Mouse (Mus musculus) lung, embryonic 16.5 days (tissue): Measurements from ENCODE around the gene Tmem243. TPM values are rescaled to one million over a fixed set of nuclear protein-coding genes. Genes with fewer than 3 reads are reported as not detected.
A peak's percentile ranks its signal among the peaks of the same experiment; 100 is the strongest.

ENCODE experiments used
- ATAC-seq: fragments of 200-750 bp; cut with Nextera tagmentation; 2 replicates; pipeline ENCODE4 v1.8.0; 2017; ENCODE audit warnings: low read depth, mild to moderate bottlenecking, moderate library complexity
- H3K27ac ChIP-seq: fragments of 300-500 bp; sonication (generic); 2 replicates; pipeline ENCODE4 v1.5.1; 2014; ENCODE audit warnings: mild to moderate bottlenecking, control low read depth, low read length
- H3K27me3 ChIP-seq: fragments of 300-500 bp; sonication (generic); 2 replicates; pipeline ENCODE4 v1.6.1; 2014; ENCODE audit warnings: low read depth, low read length, mixed read lengths; ENCODE audit not compliant: control insufficient read depth, insufficient read depth
- H3K36me3 ChIP-seq: fragments of 300-500 bp; sonication (generic); 2 replicates; pipeline ENCODE4 v1.6.1; 2014; ENCODE audit warnings: low read length; ENCODE audit not compliant: control insufficient read depth, insufficient read depth
- H3K4me1 ChIP-seq: fragments of 300-500 bp; sonication (generic); replicated peaks from 2 replicates; pipeline ENCODE4 v1.6.1; 2014; ENCODE audit warnings: low read length, mixed read lengths; ENCODE audit not compliant: control insufficient read depth, insufficient read depth
- H3K4me2 ChIP-seq: fragments of 300-500 bp; sonication (generic); 2 replicates; pipeline ENCODE4 v1.6.1; 2014; ENCODE audit warnings: low read depth, low read length, control low read depth
- H3K4me3 ChIP-seq: fragments of 300-500 bp; sonication (generic); 2 replicates; pipeline ENCODE4 v1.5.1; 2014; ENCODE audit warnings: mild to moderate bottlenecking, low read length, control low read depth
- H3K9ac ChIP-seq: fragments of 300-500 bp; sonication (generic); 2 replicates; pipeline ENCODE4 v1.6.1; 2014; ENCODE audit warnings: low read length, control low read depth
- H3K9me3 ChIP-seq: fragments of 300-500 bp; sonication (generic); 2 replicates; pipeline ENCODE4 v1.6.1; 2016; ENCODE audit warnings: low read length; ENCODE audit not compliant: control insufficient read depth
- WGBS: fragments of 180-500 bp; shearing (Covaris S2); extraction: QIAGEN DNeasy Blood & Tissue Kit; methylation state at CpG from one replicate; pipeline ENCODE4 v1.1.7; 2014; 5-methylcytosine and 5-hydroxymethylcytosine counted together
- polyA plus RNA-seq: library from polyadenylated mRNA; unstranded; fragments of >200 nt; fragmentation: Nextera tagmentation; extraction: Ambion mirVana; gene quantifications from 2 replicates; pipeline ENCODE4 v1.2.1, GENCODE M21; 2015

Gene Tmem243
- polyA plus RNA-seq, 1 experiment from 2014 or later, result 45.6 TPM

- Histone ChIP-seq H3K4me2 (peak overlapping the region; percentile 38), H3K4me1 (peaks cover 21% of the 10 kb centered on the region), H3K27me3 (peaks cover 2% of the 10 kb centered on the region; the same call in 1 of the 2 replicates), H3K9ac (no peak overlapping the region; the same call in 1 of the 2 replicates), H3K4me3 (peak overlapping the region; percentile 22; the same call in 1 of the 2 replicates), H3K9me3 (no peaks in the 10 kb centered on the region), H3K36me3 (no peaks in the 10 kb centered on the region; the same call in 1 of the 2 replicates), H3K27ac (no peak overlapping the region)
- ATAC-seq, result no peak
- 58% methylated on average over 8 of the region's 8 CpGs for WGBS
Measured at GRCm38 (mm10) chr5:9103958-9104357, 3.5 kb downstream of the Tmem243 start.

GRCm38 (mm10) chr5:9106806-9107205, 6.3 kb downstream of the Tmem243 start:
- Histone ChIP-seq H3K27ac (peak overlapping the region; percentile 32), H3K4me3 (no peak overlapping the region), H3K9me3 (no peaks in the 10 kb centered on the region), H3K4me1 (peaks cover 16% of the 10 kb centered on the region), H3K36me3 (no peaks in the 10 kb centered on the region; the same call in 1 of the 2 replicates), H3K4me2 (0 out of 2 replicates have a peak overlapping the region, but pooled peaks have one; percentile 7), H3K27me3 (peaks cover 2% of the 10 kb centered on the region; the same call in 1 of the 2 replicates), H3K9ac (no peak overlapping the region)
- 54% methylated on average over 6 of the region's 6 CpGs for WGBS
- no peak for ATAC-seq

DNA sequence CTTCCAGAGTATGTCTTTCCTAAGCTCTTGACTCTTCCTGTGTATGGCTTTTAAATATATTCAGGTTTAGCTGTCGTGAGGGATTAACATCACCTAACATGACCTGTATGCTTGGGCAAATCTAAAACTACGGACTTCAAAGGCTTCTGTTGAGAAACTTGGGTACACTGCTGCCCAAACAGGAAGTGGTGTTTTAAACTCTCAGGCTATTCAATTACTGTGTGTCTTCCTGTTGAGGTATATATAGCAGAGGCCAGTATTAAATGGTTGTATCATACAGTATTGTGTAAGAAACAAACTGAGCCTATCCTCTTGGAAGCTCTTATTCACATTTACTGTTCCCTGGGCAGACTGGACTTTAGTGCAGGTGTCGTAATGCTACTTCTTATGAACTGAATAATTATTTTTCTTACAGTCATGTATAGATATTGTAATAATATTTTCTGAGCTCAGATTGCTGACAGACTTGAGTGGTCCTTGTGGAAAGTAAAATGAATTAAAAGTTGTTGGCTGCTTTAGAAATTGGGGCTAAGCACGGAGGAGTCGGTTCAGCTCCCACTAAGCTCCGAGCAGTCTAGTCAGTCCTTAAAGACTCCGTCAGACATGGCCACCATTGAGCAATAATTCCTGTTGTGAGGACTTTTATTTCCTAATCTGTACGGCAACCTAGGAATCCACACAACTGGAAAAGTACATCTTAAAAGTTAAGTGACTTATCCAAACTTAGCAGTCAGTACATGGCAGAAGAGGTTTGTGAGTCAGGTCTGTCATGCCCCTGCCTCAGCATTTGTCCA, 7.0 kb downstream of the Tmem243 start:
- H3K9me3 ChIP-seq, result no peaks in the 10 kb centered on the region
- H3K36me3 ChIP-seq, result no peaks in the 10 kb centered on the region; the same call in 1 of the 2 replicates
- H3K27ac ChIP-seq, result peak overlapping the region; percentile 32
- no peaks in the 10 kb centered on the region; the same call in 1 of the 2 replicates for H3K27me3 ChIP-seq
- no peak overlapping the region for H3K4me3 ChIP-seq
- ATAC-seq, result peak; percentile 70
- no peak overlapping the region for H3K9ac ChIP-seq
- no peak overlapping the region for H3K4me2 ChIP-seq
- H3K4me1 ChIP-seq, result peaks cover 16% of the 10 kb centered on the region
- WGBS, result 56% methylated on average over 8 of the region's 8 CpGs

DNA sequence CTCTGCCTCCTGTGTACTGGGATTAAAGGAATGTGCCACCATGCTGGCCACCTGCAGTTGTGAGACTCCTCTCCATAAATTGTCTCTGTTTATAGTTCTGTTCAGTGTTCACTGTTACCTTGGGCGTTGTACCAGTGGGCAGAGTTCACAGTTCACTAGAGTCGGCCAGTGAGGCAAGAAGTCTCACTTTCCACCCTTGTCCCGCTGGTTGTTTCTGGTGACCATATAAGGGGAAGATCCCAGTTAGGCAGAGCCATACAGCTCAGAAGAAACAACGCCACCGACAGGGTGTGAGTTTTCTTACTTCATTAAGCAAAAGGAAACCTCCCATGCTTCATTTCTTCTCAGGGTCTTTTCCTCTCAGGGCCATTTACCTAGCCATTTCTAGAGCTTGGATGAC, 8.0 kb downstream of the Tmem243 start:
- no peak overlapping the region for H3K9ac ChIP-seq
- no peaks in the 10 kb centered on the region for H3K9me3 ChIP-seq
- no peaks in the 10 kb centered on the region; the same call in 1 of the 2 replicates for H3K36me3 ChIP-seq
- no peak for ATAC-seq
- H3K27ac ChIP-seq, result no peak overlapping the region
- H3K4me1 ChIP-seq, result peaks cover 14% of the 10 kb centered on the region
- no peaks in the 10 kb centered on the region for H3K27me3 ChIP-seq
- WGBS, result 64% methylated on average over 5 of the region's 5 CpGs
- no peak overlapping the region for H3K4me2 ChIP-seq
- no peak overlapping the region for H3K4me3 ChIP-seq

DNA sequence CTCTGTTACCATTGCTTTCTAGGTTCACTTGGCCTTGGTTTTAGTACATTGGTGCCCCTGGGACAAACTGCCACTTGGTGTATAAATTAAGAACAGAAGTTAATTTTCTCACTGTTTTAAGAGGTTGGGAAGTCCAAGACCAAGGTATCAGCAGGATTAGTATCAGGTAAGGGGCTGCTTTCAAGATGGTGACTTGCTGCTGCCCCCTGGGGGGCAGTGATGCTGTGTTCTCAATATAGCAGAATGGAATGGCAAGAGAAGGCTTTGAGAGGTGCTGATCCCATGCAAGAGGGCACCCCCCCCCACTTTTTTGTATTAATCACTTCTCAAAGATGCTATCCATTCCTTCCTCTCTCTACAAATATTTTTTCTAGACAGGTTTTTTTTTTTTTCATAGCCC, 9.1 kb downstream of the Tmem243 start:
- Histone ChIP-seq H3K4me2 (no peak overlapping the region), H3K36me3 (no peaks in the 10 kb centered on the region; the same call in 1 of the 2 replicates), H3K4me1 (peaks cover 10% of the 10 kb centered on the region), H3K4me3 (no peak overlapping the region), H3K9ac (no peak overlapping the region), H3K9me3 (no peaks in the 10 kb centered on the region), H3K27me3 (no peaks in the 10 kb centered on the region), H3K27ac (no peak overlapping the region)
- no peak for ATAC-seq

DNA sequence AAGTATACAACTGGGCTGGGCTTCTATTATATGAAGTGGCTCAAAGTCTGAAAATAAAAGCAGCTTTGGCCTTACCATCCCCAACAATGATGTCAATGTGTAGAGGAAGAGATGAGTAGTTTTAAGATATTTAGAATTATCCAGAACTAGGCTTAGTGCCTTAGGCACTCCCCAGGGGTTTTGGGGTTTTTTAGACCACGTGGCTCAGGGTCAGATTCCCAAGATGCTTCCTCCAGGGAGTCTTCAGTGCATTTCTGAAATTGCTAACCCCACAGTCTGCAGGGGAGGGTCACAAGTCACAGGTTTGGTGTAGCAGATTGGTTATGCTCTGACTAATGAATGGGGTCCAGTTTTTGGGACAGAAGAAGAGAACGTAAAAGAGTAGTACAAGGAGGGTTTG, 10.8 kb downstream of the Tmem243 start:
- H3K4me3 ChIP-seq, result no peak overlapping the region
- no peaks in the 10 kb centered on the region for H3K36me3 ChIP-seq
- WGBS, result 62% methylated on average over 2 of the region's 2 CpGs
- peaks cover 10% of the 10 kb centered on the region for H3K4me1 ChIP-seq
- no peak overlapping the region for H3K27ac ChIP-seq
- no peaks in the 10 kb centered on the region for H3K9me3 ChIP-seq
- H3K9ac ChIP-seq, result no peak overlapping the region
- no peak for ATAC-seq
- H3K4me2 ChIP-seq, result no peak overlapping the region
- H3K27me3 ChIP-seq, result no peaks in the 10 kb centered on the region

- Histone ChIP-seq H3K27me3 (no peaks in the 10 kb centered on the region), H3K36me3 (no peaks in the 10 kb centered on the region), H3K9ac (no peak overlapping the region), H3K27ac (no peak overlapping the region), H3K4me2 (no peak overlapping the region), H3K4me1 (peaks cover 7% of the 10 kb centered on the region), H3K9me3 (no peaks in the 10 kb centered on the region), H3K4me3 (no peak overlapping the region)
- 12% methylated on average over 5 of the region's 5 CpGs for WGBS
- ATAC-seq, result peak; percentile 73
Measured at GRCm38 (mm10) chr5:9111759-9112158, 11.3 kb downstream of the Tmem243 start.

- 44% methylated on average over 6 of the region's 6 CpGs for WGBS
- no peaks in the 10 kb centered on the region for H3K4me1 ChIP-seq
- H3K27ac ChIP-seq, result no peak overlapping the region
- no peak overlapping the region for H3K4me3 ChIP-seq
- H3K36me3 ChIP-seq, result peaks cover 10% of the 10 kb centered on the region; the same call in 1 of the 2 replicates
- H3K4me2 ChIP-seq, result no peak overlapping the region
- no peak for ATAC-seq
- no peaks in the 10 kb centered on the region for H3K9me3 ChIP-seq
- H3K27me3 ChIP-seq, result no peaks in the 10 kb centered on the region
- H3K9ac ChIP-seq, result no peak overlapping the region
Measured at GRCm38 (mm10) chr5:9114162-9114561, 13.7 kb downstream of the Tmem243 start.

DNA sequence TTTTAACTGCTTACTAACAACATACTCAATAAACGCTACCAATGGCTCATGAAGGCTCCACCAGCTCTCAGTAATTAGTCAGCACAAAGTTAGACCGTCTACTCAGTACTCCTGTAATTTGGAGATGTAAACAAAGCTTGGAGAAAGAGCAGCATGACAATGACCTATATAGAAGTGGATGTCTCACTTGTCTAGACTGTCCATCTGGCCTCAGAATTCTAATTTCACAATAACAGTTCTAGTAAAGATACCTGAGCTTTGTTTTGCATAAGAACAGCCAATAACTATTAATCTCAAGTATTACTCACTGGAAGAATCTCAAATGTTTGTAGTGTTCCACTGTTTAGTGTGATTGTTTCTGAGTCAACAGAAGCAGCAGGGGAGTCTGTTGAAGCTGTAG, 23.7 kb downstream of the Tmem243 start:
- 75% methylated on average over 2 of the region's 2 CpGs for WGBS
- Histone ChIP-seq H3K9ac (no peak overlapping the region), H3K9me3 (no peaks in the 10 kb centered on the region), H3K4me1 (no peaks in the 10 kb centered on the region), H3K4me3 (no peak overlapping the region), H3K36me3 (peaks cover 51% of the 10 kb centered on the region), H3K27me3 (no peaks in the 10 kb centered on the region), H3K27ac (no peak overlapping the region), H3K4me2 (no peak overlapping the region)
- no peak for ATAC-seq
